8 mouse cellular contexts compared by ENCODE assay signal in genomic region chr1:92100371-92100891, GRCm38 (mm10).
DNase-seq lines count a peak whose midpoint lies in the region; ATAC-seq and TF ChIP-seq lines count a peak whose summit lies in the region.

No protein-coding gene starts in this region.

- no peak overlapping the region for H3K9ac ChIP-seq in midbrain, embryonic 11.5 days (ENCODE audit: low read length)
- H3K9ac ChIP-seq in liver, postnatal 0 days (replicated peaks): no peak overlapping the region; the same call in 1 of the 2 replicates

- intact Hi-C loops in heart, postnatal 10 days (cut with DNase I): no loop called here

- H3K4me3 ChIP-seq in midbrain, embryonic 10.5 days: no peak overlapping the region
- H3K4me3 ChIP-seq in midbrain, embryonic 11.5 days (ENCODE audit: low read depth, low read length): no peak overlapping the region
- H3K4me3 ChIP-seq in liver, postnatal 0 days (ENCODE audit: low read depth, low read length): no peak overlapping the region

- WGBS in midbrain, embryonic 10.5 days: 72% methylated on average over 4 of the region's 4 CpGs
- 65% methylated on average over 4 of the region's 4 CpGs for WGBS in midbrain, embryonic 11.5 days
- 63% methylated on average over 4 of the region's 4 CpGs for WGBS in liver, postnatal 0 days (ENCODE audit: insufficient replicate concordance)

- peak overlapping the region; percentile 10; the same call in 1 of the 2 replicates for H3K27ac ChIP-seq in midbrain, embryonic 10.5 days (replicated peaks)
- H3K27ac ChIP-seq in midbrain, embryonic 11.5 days (ENCODE audit: low read depth, low read length): no peak overlapping the region
- peak overlapping the region; percentile 60 for H3K27ac ChIP-seq in liver, postnatal 0 days (ENCODE audit: low read depth)

- H3K36me3 ChIP-seq in midbrain, embryonic 10.5 days: 0 out of 2 replicates have a peak, but pooled peaks cover 2% of the 10 kb centered on the region
- no peaks in the 10 kb centered on the region for H3K36me3 ChIP-seq in midbrain, embryonic 11.5 days (ENCODE audit: control insufficient read depth, insufficient read depth, low read length)
- H3K36me3 ChIP-seq in liver, postnatal 0 days (replicated peaks; ENCODE audit: insufficient read depth, low read length): no peaks in the 10 kb centered on the region

- no peak overlapping the region for H3K4me2 ChIP-seq in midbrain, embryonic 11.5 days
- no peak overlapping the region for H3K4me2 ChIP-seq in liver, postnatal 0 days (ENCODE audit: low read depth, low read length)

- no peaks in the 10 kb centered on the region for H3K9me3 ChIP-seq in midbrain, embryonic 10.5 days (replicated peaks)
- H3K9me3 ChIP-seq in midbrain, embryonic 11.5 days (ENCODE audit: control insufficient read depth, low read length): no peaks in the 10 kb centered on the region
- H3K9me3 ChIP-seq in liver, postnatal 0 days (ENCODE audit: low read length): no peaks in the 10 kb centered on the region

- no peak for TF ChIP-seq EP300 in liver, postnatal 0 days (IDR thresholded peaks at IDR 0.05; ENCODE audit: low read depth)

- DNase-seq in adrenal gland, adult (ENCODE audit: inconsistent age in 2 of 2, low spot score in 1 of 2): peak; percentile 77 to 90
- DNase-seq in adrenal gland, adult 18-20 months (ENCODE audit: low spot score in 2 of 2): no peak
- DNase-seq in midbrain, embryonic 10.5 days (ENCODE audit: low spot score): no peak
- DNase-seq in midbrain, embryonic 11.5 days (ENCODE audit: low spot score, missing footprints): no peak
- DNase-seq in heart, postnatal 10 days: peak; percentile 55 to 79
- DNase-seq in liver, postnatal 0 days: no peak

- TF ChIP-seq CTCF in liver, postnatal 0 days (IDR thresholded peaks at IDR 0.05; ENCODE audit: low read depth): no peak; the same call in 1 of the 2 replicates

- peaks cover 11% of the 10 kb centered on the region for H3K4me1 ChIP-seq in midbrain, embryonic 10.5 days
- no peaks in the 10 kb centered on the region for H3K4me1 ChIP-seq in midbrain, embryonic 11.5 days (ENCODE audit: control insufficient read depth, insufficient read depth, low read length)
- peaks cover 10% of the 10 kb centered on the region for H3K4me1 ChIP-seq in liver, postnatal 0 days (ENCODE audit: insufficient read depth)

- H3K27me3 ChIP-seq in midbrain, embryonic 10.5 days (ENCODE audit: low read depth, poor library complexity, severe bottlenecking): no peaks in the 10 kb centered on the region
- no peaks in the 10 kb centered on the region for H3K27me3 ChIP-seq in midbrain, embryonic 11.5 days (ENCODE audit: control insufficient read depth, insufficient read depth, low read length)
- H3K27me3 ChIP-seq in liver, postnatal 0 days (ENCODE audit: insufficient read depth, low read length): no peaks in the 10 kb centered on the region

- no peak for ATAC-seq in midbrain, embryonic 11.5 days (ENCODE audit: low FRiP score)
- peak; percentile 70 for ATAC-seq in liver, postnatal 0 days
- ATAC-seq in CD4-positive, CD25-positive, alpha-beta regulatory T cell, adult 4 months: no peak
- no peak for ATAC-seq in megakaryocyte-erythroid progenitor cell, adult 5-6 weeks (replicated peaks; ENCODE audit: low FRiP score, low TSS enrichment, poor library complexity, severe bottlenecking)

Comparison
In these comparisons a context has a peak if more than half of its experiments do, and no peak if none do; other contexts are left out.
1. DNase-seq: peak in adrenal gland, adult (2 of 2) and heart, postnatal 10 days (2 of 2); none in adrenal gland, adult 18-20 months (0 of 2), midbrain, embryonic 10.5 days (single experiment), midbrain, embryonic 11.5 days (single experiment) and liver, postnatal 0 days (single experiment).